Mouse (Mus musculus) limb, embryonic 15.5 days (tissue): ENCODE measurements around the gene Tmem121b. TPM values are rescaled to one million over a fixed set of nuclear protein-coding genes. Genes with fewer than 3 reads are reported as not detected.

Experiments
- ATAC-seq: fragments of 200-750 bp; cut with Nextera tagmentation; 2 replicates; pipeline ENCODE4 v1.8.0; 2017; ENCODE audit warnings: low read depth, moderate TSS enrichment; ENCODE audit not compliant: insufficient number of reproducible peaks, low FRiP score, low TSS enrichment
- H3K27ac ChIP-seq: fragments of 300-500 bp; sonication (generic); 2 replicates; pipeline ENCODE4 v1.5.1; 2015; ENCODE audit warnings: moderate library complexity, mild to moderate bottlenecking, inconsistent platforms
- H3K27me3 ChIP-seq: fragments of 300-500 bp; sonication (generic); 2 replicates; pipeline ENCODE4 v1.6.1; 2015; ENCODE audit warnings: inconsistent platforms
- H3K36me3 ChIP-seq: fragments of 300-500 bp; sonication (generic); 2 replicates; pipeline ENCODE4 v1.6.1; 2015; ENCODE audit warnings: inconsistent platforms
- H3K4me1 ChIP-seq: fragments of 300-500 bp; sonication (generic); 2 replicates; pipeline ENCODE4 v1.6.1; 2015; ENCODE audit warnings: inconsistent platforms
- H3K4me2 ChIP-seq: fragments of 300-500 bp; sonication (generic); 2 replicates; pipeline ENCODE4 v1.6.1; 2015; ENCODE audit warnings: mild to moderate bottlenecking, inconsistent platforms
- H3K4me3 ChIP-seq: fragments of 300-500 bp; sonication (generic); 2 replicates; pipeline ENCODE4 v1.5.1; 2015; ENCODE audit warnings: mild to moderate bottlenecking, inconsistent platforms
- H3K9ac ChIP-seq: fragments of 300-500 bp; sonication (generic); 2 replicates; pipeline ENCODE4 v1.6.1; 2015; ENCODE audit warnings: inconsistent platforms
- H3K9me3 ChIP-seq: fragments of 300-500 bp; sonication (generic); 2 replicates; pipeline ENCODE4 v1.6.1; 2016; ENCODE audit warnings: inconsistent platforms
- WGBS: fragments of 180-500 bp; shearing (Covaris S2); methylation state at CpG from one replicate; pipeline ENCODE4 v1.1.7; 2015; 5-methylcytosine and 5-hydroxymethylcytosine counted together
- polyA plus RNA-seq: library from polyadenylated mRNA; unstranded; fragments of >200 nt; fragmentation: Nextera tagmentation; extraction: Ambion mirVana; gene quantifications from 2 replicates; pipeline ENCODE4 v1.2.1, GENCODE M21; 2015

The Tmem121b gene
- polyA plus RNA-seq, 1 experiment from 2014 or later, result not detected

DNA sequence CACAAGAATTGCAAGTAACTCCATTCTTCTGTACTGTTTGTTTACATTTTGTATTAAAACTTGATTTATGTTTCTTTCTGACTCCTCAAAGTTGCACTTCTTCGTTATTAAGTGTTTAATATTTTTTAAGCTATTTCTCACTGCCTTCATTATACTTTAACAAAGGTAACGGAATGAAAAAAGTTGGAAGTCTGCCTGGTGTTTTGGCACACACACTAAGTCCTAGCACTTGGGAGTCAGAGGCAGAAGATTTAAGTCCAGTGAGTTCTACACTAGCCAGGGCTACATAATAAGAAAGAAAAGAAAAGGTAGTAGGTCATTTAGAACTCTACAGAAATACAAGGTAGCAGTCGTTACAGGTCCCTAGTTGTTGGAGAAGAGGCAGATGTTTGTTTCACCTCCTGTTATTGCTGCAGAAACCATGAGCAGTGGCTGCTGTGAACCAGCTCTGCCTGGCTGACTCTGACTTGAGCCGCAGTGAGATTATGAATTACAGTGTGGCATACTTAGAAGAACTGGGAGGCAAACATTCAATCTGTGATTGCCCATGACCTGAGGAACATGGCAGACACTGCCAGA is 51.3 kb downstream of the Tmem121b start:
- ATAC-seq, result no peak
- 80% methylated on average over 4 of the region's 4 CpGs for WGBS
- Histone ChIP-seq H3K4me1 (no peaks in the 10 kb centered on the region), H3K27ac (no peak overlapping the region), H3K36me3 (peaks cover 35% of the 10 kb centered on the region), H3K4me2 (no peak overlapping the region), H3K27me3 (no peaks in the 10 kb centered on the region), H3K4me3 (no peak overlapping the region), H3K9ac (no peak overlapping the region), H3K9me3 (no peaks in the 10 kb centered on the region)

Other genes with a start within 250 kb of the Tmem121b start
- 0.40 and 0.77 TPM in 2 replicates for gene D330020A13Rik, start 199.4 kb downstream of the Tmem121b start, polyA plus RNA-seq
- 1.1 and 1.3 TPM in 2 replicates for gene B4galnt3, start 199.2 kb downstream of the Tmem121b start, polyA plus RNA-seq
- gene Kdm5a, start 129.7 kb downstream of the Tmem121b start, polyA plus RNA-seq, result 41.7 and 43.3 TPM in 2 replicates
- gene Ccdc77, start 129.4 kb downstream of the Tmem121b start, polyA plus RNA-seq, result 21.8 and 22.7 TPM in 2 replicates
- 8.1 and 8.7 TPM in 2 replicates for gene Il17ra, start 30.6 kb downstream of the Tmem121b start, polyA plus RNA-seq
- gene Hdhd5, start 37.5 kb upstream of the Tmem121b start, polyA plus RNA-seq, result 16.2 and 16.9 TPM in 2 replicates
- 2.1 and 2.6 TPM in 2 replicates for gene Cecr2, start 172.6 kb upstream of the Tmem121b start, polyA plus RNA-seq